In genomic region chr2:93858845-93859244, GRCm38 (mm10) we compare ENCODE assay signal across 22 mouse cellular contexts. TPM values are rescaled to one million over a fixed set of nuclear protein-coding genes. Genes with fewer than 3 reads are reported as not detected.
"Had no signal": no experiment of that assay in that cellular context is flagged by ENCODE, and none has a peak within 500 bp of the region (broad histone marks: within the 10 kb centered on the region; RNA-seq: fewer than 3 reads in every experiment).

No protein-coding gene starts in this region.

- H3K27me3 ChIP-seq: lung, embryonic 15.5 days; midbrain, embryonic 12.5 days; midbrain, embryonic 15.5 days; neural tube, embryonic 12.5 days had no signal

- H3K27ac ChIP-seq: liver, embryonic 15.5 days; lung, embryonic 15.5 days; midbrain, embryonic 10.5 days; midbrain, embryonic 12.5 days; midbrain, embryonic 15.5 days; neural tube, embryonic 12.5 days had no signal

- H3K9me3 ChIP-seq: liver, embryonic 15.5 days; lung, embryonic 15.5 days; midbrain, embryonic 10.5 days; midbrain, embryonic 12.5 days; midbrain, embryonic 15.5 days; neural tube, embryonic 12.5 days had no signal

- H3K4me2 ChIP-seq: liver, embryonic 15.5 days; lung, embryonic 15.5 days; midbrain, embryonic 12.5 days; midbrain, embryonic 15.5 days; neural tube, embryonic 12.5 days had no signal

- DNase-seq: liver, postnatal 0 days; lung, adult 2 months; lung, postnatal 4 days; retina, postnatal 1 day; right cerebral cortex, adult 18-20 months; right cerebral cortex, postnatal 25 days; right cerebral cortex, postnatal 4 days; spleen, adult 18-20 months; thymus, adult 18-20 months; thymus, postnatal 14 days; thymus, postnatal 36 days had no signal

- H3K9ac ChIP-seq: liver, embryonic 15.5 days; liver, postnatal 0 days; lung, embryonic 15.5 days; midbrain, embryonic 12.5 days; midbrain, embryonic 15.5 days; neural tube, embryonic 12.5 days had no signal

- H3K36me3 ChIP-seq: liver, embryonic 15.5 days; lung, embryonic 15.5 days; midbrain, embryonic 10.5 days; midbrain, embryonic 12.5 days; midbrain, embryonic 15.5 days; neural tube, embryonic 12.5 days had no signal

- H3K4me3 ChIP-seq: liver, embryonic 15.5 days; lung, embryonic 15.5 days; midbrain, embryonic 10.5 days; midbrain, embryonic 12.5 days; midbrain, embryonic 15.5 days; neural tube, embryonic 12.5 days had no signal

- H3K4me1 ChIP-seq: liver, embryonic 15.5 days; lung, embryonic 15.5 days; midbrain, embryonic 10.5 days; midbrain, embryonic 12.5 days; midbrain, embryonic 15.5 days; neural tube, embryonic 12.5 days had no signal

RNA-seq across cellular contexts. Expression of gene Accsl, which starts 10.1 kb away (rescaled TPM):
- total RNA-seq: megakaryocyte, adult 5-6 weeks; megakaryocyte-erythroid progenitor cell, adult 5-6 weeks; neutrophil, adult 5-6 weeks had no signal
- polyA plus RNA-seq: liver, embryonic 15.5 days; lung, adult 2 months; lung, postnatal 0 days; midbrain, embryonic 10.5 days; small intestine, adult 2 months had no signal
